Mouse (Mus musculus) stomach, postnatal 0 days (tissue): ENCODE measurements at regions not wholly inside any gene's neighbourhood (a gene's known extent, or its start where the extent isn't known, plus 50 kb on each side); places are given as distances from the start of the nearest gene placed in this dataset.

ENCODE experiments used
- ATAC-seq: fragments of 200-750 bp; cut with Nextera tagmentation; 2 replicates; pipeline ENCODE4 v1.8.0; 2017; ENCODE audit not compliant: low FRiP score, low TSS enrichment
- DNase-seq: peaks from one replicate; pipeline ENCODE4 v3.0.0-alpha.2; 2016; ENCODE audit warnings: low spot score
- H3K27ac ChIP-seq: fragments of 300-500 bp; sonication (generic); replicated peaks from 2 replicates; pipeline ENCODE4 v1.5.1; 2014; ENCODE audit warnings: mild to moderate bottlenecking, control low read depth
- H3K27me3 ChIP-seq: fragments of 300-500 bp; sonication (generic); 2 replicates; pipeline ENCODE4 v1.6.1; 2014; ENCODE audit warnings: low read length; ENCODE audit not compliant: control insufficient read depth, insufficient read depth
- H3K36me3 ChIP-seq: fragments of 300-500 bp; sonication (generic); 2 replicates; pipeline ENCODE4 v1.6.1; 2014; ENCODE audit warnings: low read length, mixed read lengths; ENCODE audit not compliant: control insufficient read depth, insufficient read depth
- H3K4me1 ChIP-seq: fragments of 300-500 bp; sonication (generic); replicated peaks from 2 replicates; pipeline ENCODE4 v1.6.1; 2014; ENCODE audit warnings: antibody characterized with exemption; ENCODE audit not compliant: control insufficient read depth, insufficient read depth
- H3K4me2 ChIP-seq: fragments of 300-500 bp; sonication (generic); replicated peaks from 2 replicates; pipeline ENCODE4 v1.6.1; 2014; ENCODE audit warnings: low read depth, mild to moderate bottlenecking, control low read depth, moderate library complexity
- H3K4me3 ChIP-seq: fragments of 300-500 bp; sonication (generic); 2 replicates; pipeline ENCODE4 v1.5.1; 2014; ENCODE audit warnings: low read depth, low read length, control low read depth
- H3K9ac ChIP-seq: fragments of 300-500 bp; sonication (generic); 2 replicates; pipeline ENCODE4 v1.6.1; 2014; ENCODE audit warnings: mild to moderate bottlenecking, low read length, control low read depth, mixed read lengths
- H3K9me3 ChIP-seq: fragments of 300-500 bp; sonication (generic); 2 replicates; pipeline ENCODE4 v1.6.1; 2016; ENCODE audit warnings: low read length; ENCODE audit not compliant: control insufficient read depth
- CTCF ChIP-seq: IDR thresholded peaks from 2 replicates; pipeline ENCODE4 v1.5.1; 2016; ENCODE audit warnings: antibody characterized with exemption, low read depth, mild to moderate bottlenecking, moderate library complexity
- EP300 ChIP-seq: optimal IDR thresholded peaks from 2 replicates; pipeline ENCODE3; 2016; ENCODE audit warnings: antibody characterized with exemption
- WGBS: fragments of 180-500 bp; shearing (Covaris S2); extraction: QIAGEN DNeasy Blood & Tissue Kit; methylation state at CpG from one replicate; pipeline ENCODE4 v1.1.7; 2014; 5-methylcytosine and 5-hydroxymethylcytosine counted together

GRCm38 (mm10) chr4:153110291-153110746 is 372.3 kb downstream of the Ajap1 start:
- H3K9me3 ChIP-seq, result no peaks in the 10 kb centered on the region
- no peaks in the 10 kb centered on the region for H3K36me3 ChIP-seq
- no peak for TF ChIP-seq EP300
- peak; percentile 34 for TF ChIP-seq CTCF
- no peak overlapping the region for H3K4me2 ChIP-seq
- no peak overlapping the region for H3K9ac ChIP-seq
- ATAC-seq, result no peak
- no peak for DNase-seq
- H3K4me3 ChIP-seq, result no peak overlapping the region
- WGBS, result 30% methylated on average over 16 of the region's 16 CpGs
- H3K27ac ChIP-seq, result no peak overlapping the region
- no peaks in the 10 kb centered on the region for H3K27me3 ChIP-seq
- H3K4me1 ChIP-seq, result no peaks in the 10 kb centered on the region

GRCm38 (mm10) chr4:153098591-153098990 is 384.0 kb downstream of the Ajap1 start:
- WGBS, result 77% methylated on average over 12 of the region's 12 CpGs
- no peak for ATAC-seq
- Histone ChIP-seq H3K4me1 (no peaks in the 10 kb centered on the region), H3K9ac (no peak overlapping the region), H3K9me3 (no peaks in the 10 kb centered on the region), H3K4me3 (no peak overlapping the region), H3K27ac (no peak overlapping the region), H3K4me2 (no peak overlapping the region), H3K27me3 (no peaks in the 10 kb centered on the region), H3K36me3 (no peaks in the 10 kb centered on the region)
- DNase-seq, result no peak
- TF ChIP-seq EP300 (no peak), CTCF (no peak)

- ATAC-seq, result no peak
- DNase-seq, result no peak
- no peaks in the 10 kb centered on the region for H3K36me3 ChIP-seq
- TF ChIP-seq CTCF, result no peak
- no peak for TF ChIP-seq EP300
- H3K4me1 ChIP-seq, result no peaks in the 10 kb centered on the region
- H3K27ac ChIP-seq, result no peak overlapping the region
- no peaks in the 10 kb centered on the region for H3K9me3 ChIP-seq
- WGBS, result 70% methylated on average over 1 of the region's 1 CpGs
- no peak overlapping the region for H3K9ac ChIP-seq
- no peak overlapping the region for H3K4me2 ChIP-seq
- H3K27me3 ChIP-seq, result no peaks in the 10 kb centered on the region
- H3K4me3 ChIP-seq, result no peak overlapping the region
Observed at GRCm38 (mm10) chr4:153097601-153098000, 385.0 kb downstream of the Ajap1 start.

- no peak for DNase-seq
- no peak overlapping the region for H3K4me3 ChIP-seq
- no peaks in the 10 kb centered on the region for H3K36me3 ChIP-seq
- H3K27me3 ChIP-seq, result no peaks in the 10 kb centered on the region
- WGBS, result 59% methylated on average over 3 of the region's 3 CpGs
- no peak overlapping the region for H3K4me2 ChIP-seq
- H3K9me3 ChIP-seq, result no peaks in the 10 kb centered on the region
- no peak overlapping the region for H3K9ac ChIP-seq
- no peaks in the 10 kb centered on the region for H3K4me1 ChIP-seq
- TF ChIP-seq EP300 (no peak), CTCF (no peak)
- no peak overlapping the region for H3K27ac ChIP-seq
- ATAC-seq, result no peak
Observed at GRCm38 (mm10) chr4:153093129-153093528, 389.5 kb downstream of the Ajap1 start.

GRCm38 (mm10) chr4:153082166-153082565 is 400.4 kb downstream of the Ajap1 start:
- no peak overlapping the region for H3K4me3 ChIP-seq
- 25% methylated on average over 14 of the region's 14 CpGs for WGBS
- no peaks in the 10 kb centered on the region for H3K27me3 ChIP-seq
- DNase-seq (no peak), ATAC-seq (0 out of 2 replicates have a peak, but pooled peaks have one; percentile 29)
- TF ChIP-seq EP300 (no peak), CTCF (no peak)
- no peak overlapping the region for H3K4me2 ChIP-seq
- H3K9me3 ChIP-seq, result no peaks in the 10 kb centered on the region
- no peaks in the 10 kb centered on the region for H3K36me3 ChIP-seq
- H3K27ac ChIP-seq, result no peak overlapping the region
- H3K9ac ChIP-seq, result no peak overlapping the region
- no peaks in the 10 kb centered on the region for H3K4me1 ChIP-seq

- no peak overlapping the region for H3K9ac ChIP-seq
- TF ChIP-seq CTCF (no peak), EP300 (no peak)
- H3K27ac ChIP-seq, result no peak overlapping the region
- H3K4me3 ChIP-seq, result no peak overlapping the region
- H3K9me3 ChIP-seq, result no peaks in the 10 kb centered on the region
- 59% methylated on average over 3 of the region's 3 CpGs for WGBS
- no peak overlapping the region for H3K4me2 ChIP-seq
- H3K27me3 ChIP-seq, result no peaks in the 10 kb centered on the region
- no peaks in the 10 kb centered on the region for H3K4me1 ChIP-seq
- no peaks in the 10 kb centered on the region for H3K36me3 ChIP-seq
- DNase-seq (no peak), ATAC-seq (no peak)
Observed at GRCm38 (mm10) chr4:153074590-153074989, 408.0 kb downstream of the Ajap1 start.
